ENCODE assay signal across 10 mouse cellular contexts in genomic region chr6:38252139-38252538, GRCm38 (mm10). TPM values are rescaled to one million over a fixed set of nuclear protein-coding genes. Genes with fewer than 3 reads are reported as not detected.
DNase-seq lines count a peak whose midpoint lies in the region; ATAC-seq lines count a peak whose summit lies in the region.
"Had no signal": no experiment of that assay in that cellular context is flagged by ENCODE, and none has a peak within 500 bp of the region (broad histone marks: within the 10 kb centered on the region; RNA-seq: fewer than 3 reads in every experiment).

No protein-coding gene starts in this region.

- no peaks in the 10 kb centered on the region; the same call in 1 of the 2 replicates for H3K27me3 ChIP-seq in heart, embryonic 13.5 days (replicated peaks)
- no peaks in the 10 kb centered on the region for H3K27me3 ChIP-seq in neural tube, embryonic 15.5 days (replicated peaks)
- H3K27me3 ChIP-seq: CH12.LX had no signal

- WGBS in heart, embryonic 13.5 days: 76% methylated on average over 10 of the region's 10 CpGs
- WGBS in neural tube, embryonic 15.5 days: 53% methylated on average over 10 of the region's 10 CpGs

- peak overlapping the region; percentile 92 for H3K9ac ChIP-seq in heart, embryonic 13.5 days
- peak overlapping the region; percentile 97 for H3K9ac ChIP-seq in neural tube, embryonic 15.5 days (replicated peaks)

- H3K4me1 ChIP-seq in heart, embryonic 13.5 days: peaks cover 18% of the 10 kb centered on the region
- H3K4me1 ChIP-seq in neural tube, embryonic 15.5 days: peaks cover 50% of the 10 kb centered on the region

- H3K4me2 ChIP-seq in heart, embryonic 13.5 days: peak overlapping the region; percentile 93
- peak overlapping the region; percentile 83 for H3K4me2 ChIP-seq in neural tube, embryonic 15.5 days

- peak overlapping the region; percentile 81; the same call in 1 of the 2 replicates for H3K4me3 ChIP-seq in heart, embryonic 13.5 days
- peak overlapping the region; percentile 85 for H3K4me3 ChIP-seq in neural tube, embryonic 15.5 days (replicated peaks)

- H3K9me3 ChIP-seq in heart, embryonic 13.5 days: no peaks in the 10 kb centered on the region
- no peaks in the 10 kb centered on the region for H3K9me3 ChIP-seq in neural tube, embryonic 15.5 days (replicated peaks)
- H3K9me3 ChIP-seq: megakaryocyte, embryonic 14.5 days had no signal

- ATAC-seq in heart, embryonic 13.5 days (ENCODE audit: extremely low read depth, insufficient number of reproducible peaks, low FRiP score, low TSS enrichment): no peak
- no peak for ATAC-seq in neural tube, embryonic 15.5 days (ENCODE audit: low FRiP score)

- no peak for DNase-seq in heart, postnatal 4 days
- peak; percentile 34 for DNase-seq in forelimb bud, embryonic 11.5 days (ENCODE audit: low read depth, low spot score)
- peak; percentile 44 to 53 for DNase-seq in kidney, postnatal 36 days
- no peak for DNase-seq in urinary bladder, postnatal 14 days (ENCODE audit: low spot score)
- DNase-seq in gastrocnemius, adult 18-20 months (ENCODE audit: low spot score): no peak
- DNase-seq in urinary bladder, postnatal 25 days (ENCODE audit: low spot score): no peak

- H3K36me3 ChIP-seq in heart, embryonic 13.5 days: no peaks in the 10 kb centered on the region
- H3K36me3 ChIP-seq in neural tube, embryonic 15.5 days: no peaks in the 10 kb centered on the region

- no peak overlapping the region for H3K27ac ChIP-seq in heart, embryonic 13.5 days (replicated peaks)
- peak overlapping the region; percentile 96; the same call in 1 of the 2 replicates for H3K27ac ChIP-seq in neural tube, embryonic 15.5 days (replicated peaks)

RNA-seq across cellular contexts. Expression of gene D630045J12Rik, which starts 1.7 kb away (rescaled TPM):
- 1.7 and 1.8 TPM in 2 replicates for polyA plus RNA-seq in heart, embryonic 13.5 days (2015; fragmentation: Nextera tagmentation; extraction: Ambion mirVana)
- total RNA-seq in heart, postnatal 4 days (2021): 1 to 10 TPM; 3.7 to 3.9 TPM
- 11.3 and 12.6 TPM in 2 replicates for polyA plus RNA-seq in neural tube, embryonic 15.5 days (2015; fragmentation: Nextera tagmentation; extraction: Ambion mirVana)
- under 1 TPM; 0.21 to 0.23 TPM for total RNA-seq in gastrocnemius, adult 18-20 months (2021)

RNA-seq across cellular contexts. Expression of gene Zc3hav1l, which starts 46.9 kb away (rescaled TPM):
- 7.6 and 8.0 TPM in 2 replicates for polyA plus RNA-seq in heart, embryonic 13.5 days (2015; fragmentation: Nextera tagmentation; extraction: Ambion mirVana)
- total RNA-seq in heart, postnatal 4 days (2021): 10 to 100 TPM; 10.2 to 10.4 TPM
- polyA plus RNA-seq in neural tube, embryonic 15.5 days (2015; fragmentation: Nextera tagmentation; extraction: Ambion mirVana): 6.1 and 7.1 TPM in 2 replicates
- under 1 TPM; 0.23 to 0.31 TPM for total RNA-seq in gastrocnemius, adult 18-20 months (2021)

Comparison
In these comparisons a context has a peak if more than half of its experiments do, and no peak if none do; other contexts are left out.
1. DNase-seq: peak in forelimb bud, embryonic 11.5 days (single experiment) and kidney, postnatal 36 days (2 of 2); none in heart, postnatal 4 days (single experiment), urinary bladder, postnatal 14 days (single experiment), gastrocnemius, adult 18-20 months (single experiment) and urinary bladder, postnatal 25 days (single experiment).
2. RNA of gene Zc3hav1l, which starts 46.9 kb away (total RNA-seq): 10.2 to 10.4 TPM in heart, postnatal 4 days; 0.23 to 0.31 TPM in gastrocnemius, adult 18-20 months; every median in the first group is over 4 times any median in the second.